Comparison of ENCODE assay signal across 14 mouse cellular contexts in genomic region chr19:24699910-24700309, GRCm38 (mm10). TPM values are rescaled to one million over a fixed set of nuclear protein-coding genes. Genes with fewer than 3 reads are reported as not detected.
DNase-seq lines count a peak whose midpoint lies in the region; ATAC-seq and TF ChIP-seq lines count a peak whose summit lies in the region.
"Had no signal": no experiment of that assay in that cellular context is flagged by ENCODE, and none has a peak within 500 bp of the region (broad histone marks: within the 10 kb centered on the region; RNA-seq: fewer than 3 reads in every experiment).

No protein-coding gene starts in this region.

- H3K27me3 ChIP-seq in liver, postnatal 0 days (ENCODE audit: insufficient read depth, low read length), result no peaks in the 10 kb centered on the region
- no peaks in the 10 kb centered on the region for H3K27me3 ChIP-seq in liver, embryonic 11.5 days (replicated peaks; ENCODE audit: control insufficient read depth, insufficient read depth, low read length)
- H3K27me3 ChIP-seq in Patski, result no peaks in the 10 kb centered on the region
- H3K27me3 ChIP-seq: kidney, embryonic 15.5 days; liver, embryonic 15.5 days; neural tube, embryonic 15.5 days had no signal

- no peaks in the 10 kb centered on the region for H3K36me3 ChIP-seq in liver, postnatal 0 days (replicated peaks; ENCODE audit: insufficient read depth, low read length)
- no peaks in the 10 kb centered on the region for H3K36me3 ChIP-seq in liver, embryonic 11.5 days (ENCODE audit: control insufficient read depth, insufficient read depth, low read length)
- H3K36me3 ChIP-seq: kidney, embryonic 15.5 days; liver, embryonic 15.5 days; neural tube, embryonic 15.5 days had no signal

- H3K4me1 ChIP-seq in liver, postnatal 0 days (ENCODE audit: insufficient read depth), result no peaks in the 10 kb centered on the region
- H3K4me1 ChIP-seq in liver, embryonic 11.5 days (replicated peaks; ENCODE audit: control insufficient read depth, insufficient read depth, low read length), result no peaks in the 10 kb centered on the region
- H3K4me1 ChIP-seq: liver, embryonic 15.5 days; neural tube, embryonic 15.5 days had no signal

- no peaks in the 10 kb centered on the region for H3K9me3 ChIP-seq in liver, postnatal 0 days (ENCODE audit: low read length)
- H3K9me3 ChIP-seq in liver, embryonic 11.5 days (ENCODE audit: control insufficient read depth, low read length), result no peaks in the 10 kb centered on the region
- H3K9me3 ChIP-seq: kidney, embryonic 15.5 days; liver, embryonic 15.5 days; neural tube, embryonic 15.5 days had no signal

- no peak for ATAC-seq in liver, postnatal 0 days
- ATAC-seq in liver, embryonic 11.5 days (replicated peaks; ENCODE audit: low FRiP score), result no peak
- no peak for ATAC-seq in Patski

- TF ChIP-seq EP300 in liver, postnatal 0 days (IDR thresholded peaks at IDR 0.05; ENCODE audit: low read depth), result no peak

- H3K27ac ChIP-seq in liver, postnatal 0 days (ENCODE audit: low read depth), result no peak overlapping the region
- no peak overlapping the region for H3K27ac ChIP-seq in liver, embryonic 11.5 days (ENCODE audit: low read depth, low read length)
- H3K27ac ChIP-seq: liver, embryonic 15.5 days had no signal

- in situ Hi-C loops in Patski (cut with MboI; ENCODE audit: low pct_unique_long_range_greater_than_20kb), result loop anchor here (5.0 to 10.0 kb wide), 2 partner anchors 63 to 395 kb away; no protein-coding TSS in a partner anchor

- H3K4me2 ChIP-seq in liver, postnatal 0 days (ENCODE audit: low read depth, low read length), result no peak overlapping the region
- no peak overlapping the region for H3K4me2 ChIP-seq in liver, embryonic 11.5 days
- H3K4me2 ChIP-seq: kidney, embryonic 15.5 days; liver, embryonic 15.5 days; neural tube, embryonic 15.5 days had no signal

- no peak overlapping the region for H3K9ac ChIP-seq in liver, postnatal 0 days (replicated peaks)
- no peak overlapping the region for H3K9ac ChIP-seq in liver, embryonic 11.5 days (ENCODE audit: low read depth, low read length)
- H3K9ac ChIP-seq: kidney, embryonic 15.5 days; liver, embryonic 15.5 days; neural tube, embryonic 15.5 days had no signal

- CTCF ChIA-PET in Patski (lab: Charles Lee), result interaction anchor here (0.7 to 1.5 kb wide), 7 partner anchors 13 to 171 kb away, joined by 3 to 7 read pairs (median 3); no protein-coding TSS in a partner anchor

- DNase-seq in heart, adult 11 months, result peak; percentile 22
- no peak for DNase-seq in heart, postnatal 4 days
- DNase-seq in liver, postnatal 0 days, result no peak
- DNase-seq in liver, embryonic 11.5 days (ENCODE audit: low spot score), result no peak
- no peak for DNase-seq in Patski (ENCODE audit: low read depth, low spot score)
- DNase-seq in retina, postnatal 1 day, result peak; percentile 53
- no peak for DNase-seq in adrenal gland, adult 8-10 months
- no peak for DNase-seq in urinary bladder, adult 2 months (ENCODE audit: low spot score)
- DNase-seq: adrenal gland, postnatal 36 days; cerebellum, adult 11 months; left cerebral cortex, postnatal 4 days had no signal

- peak; percentile 37 for TF ChIP-seq CTCF in liver, postnatal 0 days (IDR thresholded peaks at IDR 0.05; ENCODE audit: low read depth)
- peak; percentile 25 for TF ChIP-seq CTCF in Patski (IDR thresholded peaks at IDR 0.05)

- POLR2A ChIA-PET in Patski (lab: Charles Lee), result no interaction called here

- no peak overlapping the region for H3K4me3 ChIP-seq in liver, postnatal 0 days (ENCODE audit: low read depth, low read length)
- no peak overlapping the region for H3K4me3 ChIP-seq in liver, embryonic 11.5 days (ENCODE audit: low read depth, low read length)
- H3K4me3 ChIP-seq: kidney, embryonic 15.5 days; liver, embryonic 15.5 days; neural tube, embryonic 15.5 days had no signal

RNA-seq across cellular contexts. Expression of gene Tmem252, which starts 26.1 kb away (rescaled TPM):
- total RNA-seq in heart, postnatal 4 days (2021), result under 1 TPM; 0.14 to 0.20 TPM
- 0.06 and 0.07 TPM in 2 replicates for polyA plus RNA-seq in liver, postnatal 0 days (2015; fragmentation: Nextera tagmentation; extraction: Ambion mirVana)
- 1.0 and 1.3 TPM in 2 replicates for polyA plus RNA-seq in liver, embryonic 11.5 days (2014; fragmentation: Nextera tagmentation; extraction: Ambion mirVana)
- polyA plus RNA-seq in Patski (2021), result 7.2 TPM
- total RNA-seq in adrenal gland, adult 8-10 months (2022), result under 1 TPM; 0.09 to 0.24 (median 0.16) TPM
- polyA plus RNA-seq in urinary bladder, adult 2 months (2012; rRNA removed), result 1.3 and 1.5 TPM in 2 replicates

Comparison
In these comparisons a context has a peak if more than half of its experiments do, and no peak if none do; other contexts are left out.
1. DNase-seq: peak in heart, adult 11 months (single experiment) and retina, postnatal 1 day (single experiment); none in heart, postnatal 4 days (single experiment), liver, postnatal 0 days (single experiment), liver, embryonic 11.5 days (single experiment), Patski (single experiment), adrenal gland, adult 8-10 months (single experiment) and urinary bladder, adult 2 months (single experiment).